Mouse (Mus musculus) liver, adult 2 months (tissue): ENCODE data around the gene Smarcd3.

ENCODE experiments used
- CTCF ChIP-seq: fragments of 200-500 bp; IDR thresholded peaks from 2 replicates; pipeline ENCODE4 v1.5.1; 2011; ENCODE audit warnings: low read depth, low read length, control low read depth
- POLR2A ChIP-seq: fragments of 200-500 bp; IDR thresholded peaks from 2 replicates; pipeline ENCODE4 v1.6.1; 2011; ENCODE audit warnings: low read length, control low read depth; ENCODE audit not compliant: insufficient read depth; ENCODE audit errors: extremely low read depth

DNA sequence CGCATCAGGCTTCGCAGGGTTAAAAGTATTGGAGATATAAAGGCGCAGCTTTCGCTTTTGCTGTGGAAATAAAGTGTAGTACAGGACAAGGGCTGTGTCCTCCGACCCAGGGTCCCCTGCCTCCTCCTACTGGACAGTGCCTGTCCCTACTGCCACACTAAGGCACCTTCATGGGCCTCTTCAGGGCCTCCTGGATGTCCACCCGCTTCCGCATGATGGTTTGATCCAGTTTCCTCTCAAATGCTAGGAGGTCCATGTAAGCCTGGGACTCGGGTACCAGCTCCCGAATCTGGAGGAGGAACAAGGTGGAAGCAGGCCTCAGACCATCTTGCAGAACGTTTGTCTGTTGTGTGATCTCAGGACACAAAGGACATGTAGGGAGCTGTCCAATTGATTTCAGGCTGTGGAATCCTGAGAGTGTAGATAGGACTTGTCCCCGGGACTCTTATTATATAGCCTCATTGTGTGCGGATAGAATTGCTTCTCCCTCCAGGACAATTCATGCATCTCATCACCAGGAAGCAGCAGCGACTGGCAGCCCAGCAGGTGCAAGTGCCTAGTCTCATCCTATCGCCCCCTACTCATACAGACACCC is 28.3 kb downstream of the Smarcd3 start:
- TF ChIP-seq POLR2A (no peak), CTCF (no peak)
